17 mouse cellular contexts compared by ENCODE assay signal in genomic region chr1:168058769-168059168, GRCm38 (mm10).
"Had no signal": no experiment of that assay in that cellular context is flagged by ENCODE, and none has a peak within 500 bp of the region (broad histone marks: within the 10 kb centered on the region; RNA-seq: fewer than 3 reads in every experiment).

No protein-coding gene starts in this region.

- DNase-seq: lung, adult 18-20 months; lung, postnatal 14 days; lung, postnatal 36 days; right cerebral cortex, postnatal 14 days; thymus, adult 2 months; thymus, postnatal 25 days; thymus, postnatal 4 days had no signal

- H3K4me3 ChIP-seq: lung, embryonic 15.5 days; megakaryocyte, embryonic 14.5 days; midbrain, embryonic 13.5 days; midbrain, embryonic 15.5 days; neural tube, embryonic 12.5 days; stomach, embryonic 15.5 days had no signal

- H3K27me3 ChIP-seq: lung, embryonic 15.5 days; megakaryocyte, embryonic 14.5 days; midbrain, embryonic 13.5 days; midbrain, embryonic 15.5 days; neural tube, embryonic 12.5 days; stomach, embryonic 15.5 days had no signal

- H3K36me3 ChIP-seq: lung, embryonic 15.5 days; midbrain, embryonic 13.5 days; midbrain, embryonic 15.5 days; neural tube, embryonic 12.5 days; stomach, embryonic 15.5 days had no signal

- H3K4me1 ChIP-seq: lung, embryonic 15.5 days; megakaryocyte, embryonic 14.5 days; stomach, embryonic 15.5 days had no signal

- H3K9me3 ChIP-seq: lung, embryonic 15.5 days; megakaryocyte, embryonic 14.5 days; midbrain, embryonic 13.5 days; midbrain, embryonic 15.5 days; neural tube, embryonic 12.5 days; stomach, embryonic 15.5 days had no signal

- H3K4me2 ChIP-seq: lung, embryonic 15.5 days; midbrain, embryonic 11.5 days; midbrain, embryonic 13.5 days; midbrain, embryonic 15.5 days; neural tube, embryonic 12.5 days; stomach, embryonic 15.5 days had no signal

- H3K27ac ChIP-seq: lung, embryonic 15.5 days; macrophage; midbrain, embryonic 13.5 days; midbrain, embryonic 15.5 days; neural tube, embryonic 12.5 days; stomach, embryonic 15.5 days; stomach, postnatal 0 days had no signal

- ATAC-seq: lung, postnatal 0 days; midbrain, embryonic 13.5 days; midbrain, embryonic 15.5 days had no signal

- H3K9ac ChIP-seq: lung, embryonic 15.5 days; midbrain, embryonic 13.5 days; midbrain, embryonic 15.5 days; neural tube, embryonic 12.5 days; stomach, embryonic 15.5 days had no signal
